Mouse (Mus musculus) forebrain, embryonic 13.5 days (tissue): ENCODE results near the gene Fbxw13. TPM values are rescaled to one million over a fixed set of nuclear protein-coding genes. Genes with fewer than 3 reads are reported as not detected.

Experiments used
- polyA plus RNA-seq: library from polyadenylated mRNA; unstranded; fragments of >200 nt; fragmentation: Nextera tagmentation; extraction: Ambion mirVana; gene quantifications from 2 replicates; pipeline ENCODE4 v1.2.1, GENCODE M21; 2015

The Fbxw13 gene
- polyA plus RNA-seq, 1 experiment from 2014 or later: not detected

Other genes starting within 250 kb of the Fbxw13 start
- gene Col7a1, start 242.4 kb downstream of the Fbxw13 start, polyA plus RNA-seq: 1.2 and 1.6 TPM in 2 replicates
- gene Ucn2, start 210.0 kb downstream of the Fbxw13 start, polyA plus RNA-seq: not detected in 2 replicates
- 14.5 and 16.8 TPM in 2 replicates for gene Pfkfb4, start 204.2 kb downstream of the Fbxw13 start, polyA plus RNA-seq
- 33.6 and 35.1 TPM in 2 replicates for gene Shisa5, start 157.4 kb downstream of the Fbxw13 start, polyA plus RNA-seq
- 9.3 and 13.0 TPM in 2 replicates for gene Trex1, start 136.2 kb downstream of the Fbxw13 start, polyA plus RNA-seq
- 31.4 and 31.5 TPM in 2 replicates for gene Atrip, start 121.9 kb downstream of the Fbxw13 start, polyA plus RNA-seq
- 17.9 and 18.9 TPM in 2 replicates for gene Ccdc51, start 113.5 kb downstream of the Fbxw13 start, polyA plus RNA-seq
- 693 and 750 TPM in 2 replicates for gene Tma7, start 113.4 kb downstream of the Fbxw13 start, polyA plus RNA-seq
- gene Plxnb1, start 100.6 kb downstream of the Fbxw13 start, polyA plus RNA-seq: 22.4 and 27.7 TPM in 2 replicates
- not detected in 2 replicates for gene Fbxw21, start 33.9 kb downstream of the Fbxw13 start, polyA plus RNA-seq
- not detected in 2 replicates for gene Fbxw20, start 38.8 kb upstream of the Fbxw13 start, polyA plus RNA-seq
- gene Fbxw14, start 91.7 kb upstream of the Fbxw13 start, polyA plus RNA-seq: not detected in 2 replicates
- not detected in 2 replicates for gene Fbxw28, start 143.7 kb upstream of the Fbxw13 start, polyA plus RNA-seq
- not detected in 2 replicates for gene Fbxw22, start 208.3 kb upstream of the Fbxw13 start, polyA plus RNA-seq